Mouse (Mus musculus): ENCODE measurements around the gene Rab14.

- no peak for TF ChIP-seq POLR2A (IDR thresholded peaks at IDR 0.05; ENCODE audit: borderline replicate concordance, extremely low read depth, insufficient read depth, insufficient read length, poor library complexity, severe bottlenecking)
- no peak for TF ChIP-seq CTCF (IDR thresholded peaks at IDR 0.05; ENCODE audit: borderline replicate concordance, extremely low read depth, insufficient read depth, insufficient read length)
Observed at GRCm38 (mm10) chr2:35199971-35200897, 686 bp downstream of the Rab14 start.
